1 mouse cellular context compared by ENCODE assay signal in the genomic region with DNA sequence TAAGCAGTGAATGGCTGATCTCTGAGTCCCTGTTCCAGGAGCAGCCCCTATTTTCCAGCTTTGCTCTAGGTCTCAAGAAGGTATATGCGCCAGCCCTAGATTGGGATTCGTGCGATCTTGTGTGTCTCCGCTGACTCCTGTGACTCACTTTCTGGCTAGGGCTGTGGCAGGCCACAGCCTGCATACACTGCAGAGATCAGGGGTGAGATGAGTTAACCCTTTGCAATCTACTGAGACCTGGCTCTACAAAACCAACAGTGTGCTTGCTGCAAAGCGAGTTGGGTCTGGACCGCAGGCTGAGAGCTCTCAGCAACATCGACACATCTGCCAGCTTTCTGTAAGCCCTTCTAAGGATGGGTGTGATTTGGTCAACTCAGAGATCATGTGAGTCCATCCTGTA.
TF ChIP-seq lines count a peak whose summit lies in the region.

No protein-coding gene starts in this region.

TF ChIP-seq in CH12.LX, 34 proteins besides CTCF, POLR2A, EP300 and RAD21 (continued from another document):
- no peak for TF ChIP-seq POLR2AphosphoS2 (IDR thresholded peaks at IDR 0.05; ENCODE audit: low read depth, low read length)
- TF ChIP-seq CHD1 (IDR thresholded peaks at IDR 0.05; ENCODE audit: low read depth, low read length) = 0 out of 2 replicates have a peak, but pooled peaks have one; percentile 27
- no peak for TF ChIP-seq HCFC1 (IDR thresholded peaks at IDR 0.05; ENCODE audit: low read depth, low read length)
- no peak for TF ChIP-seq NRF1 (IDR thresholded peaks at IDR 0.05; ENCODE audit: low read depth, low read length)
- 0 out of 2 replicates have a peak, but pooled peaks have one; percentile 5 for TF ChIP-seq ETS1 (conservative IDR thresholded peaks at IDR 0.05; ENCODE audit: low read depth, low read length)
- TF ChIP-seq GABPA (IDR thresholded peaks at IDR 0.05; ENCODE audit: insufficient replicate concordance, low read depth, low read length) = no peak
- no peak for TF ChIP-seq SMC3 (IDR thresholded peaks at IDR 0.05; ENCODE audit: low read depth, low read length)
- TF ChIP-seq ZNF384 (IDR thresholded peaks at IDR 0.05; ENCODE audit: low read depth, low read length) = no peak
